Mouse (Mus musculus) spleen, postnatal 36 days (tissue): ENCODE measurements around the gene Erbb2.
"Not testable (repeated sequence)": the region's sequence is repeated elsewhere in the genome, so short reads cannot be mapped to it uniquely, and the experiment has no call there.

ENCODE experiments used
- DNase-seq, 2 experiments: peaks; one replicate each; pipeline ENCODE4 v3.0.0; 2022; ENCODE audit warnings: low spot score in 2 of 2, mixed read lengths in 1 of 2

Gene Erbb2

DNA sequence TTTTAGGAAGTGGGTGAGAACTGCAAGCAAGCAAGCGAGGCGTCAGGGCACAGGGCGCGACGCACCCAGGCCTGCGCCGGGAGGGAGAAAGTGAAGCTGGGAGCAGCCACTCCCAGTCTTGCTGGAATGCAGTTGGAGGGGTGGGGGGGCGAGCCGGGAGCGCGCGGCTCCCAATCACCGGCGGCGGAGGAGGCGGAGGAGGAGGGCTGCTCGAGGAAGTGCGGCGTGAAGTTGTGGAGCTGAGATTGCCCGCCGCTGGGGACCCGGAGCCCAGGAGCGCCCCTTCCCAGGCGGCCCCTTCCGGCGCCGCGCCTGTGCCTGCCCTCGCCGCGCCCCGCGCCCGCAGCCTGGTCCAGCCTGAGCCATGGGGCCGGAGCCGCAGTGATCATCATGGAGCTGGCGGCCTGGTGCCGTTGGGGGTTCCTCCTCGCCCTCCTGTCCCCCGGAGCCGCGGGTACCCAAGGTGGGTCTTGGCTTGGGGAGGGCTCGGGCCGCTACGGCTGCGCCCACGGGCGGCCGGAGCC, at the start of gene Erbb2:
TSS of gene Erbb2 (plus strand) at position 198 of the 524 bp plus-strand sequence.
- no peak for DNase-seq

DNA sequence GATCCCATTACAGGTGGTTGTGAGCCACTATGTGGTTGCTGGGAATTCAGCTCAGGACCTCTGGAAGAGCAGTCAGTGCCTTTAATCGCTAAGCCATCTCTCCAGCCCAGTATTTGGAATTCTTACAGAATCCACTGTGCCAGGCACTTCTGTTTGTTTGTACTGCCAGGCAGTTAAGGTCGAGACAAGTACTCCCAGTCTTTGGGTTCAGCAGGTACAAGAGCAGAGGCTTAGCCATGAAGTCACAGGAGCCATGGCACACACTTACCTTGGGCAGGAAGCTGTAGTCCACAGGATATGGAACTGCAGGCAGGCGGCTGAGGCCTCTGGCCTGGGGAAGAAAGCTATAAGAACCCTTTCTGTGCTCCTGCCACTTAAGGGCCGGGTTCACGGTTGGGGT, 48.5 kb upstream of the Erbb2 start:
- DNase-seq = no peak

DNA sequence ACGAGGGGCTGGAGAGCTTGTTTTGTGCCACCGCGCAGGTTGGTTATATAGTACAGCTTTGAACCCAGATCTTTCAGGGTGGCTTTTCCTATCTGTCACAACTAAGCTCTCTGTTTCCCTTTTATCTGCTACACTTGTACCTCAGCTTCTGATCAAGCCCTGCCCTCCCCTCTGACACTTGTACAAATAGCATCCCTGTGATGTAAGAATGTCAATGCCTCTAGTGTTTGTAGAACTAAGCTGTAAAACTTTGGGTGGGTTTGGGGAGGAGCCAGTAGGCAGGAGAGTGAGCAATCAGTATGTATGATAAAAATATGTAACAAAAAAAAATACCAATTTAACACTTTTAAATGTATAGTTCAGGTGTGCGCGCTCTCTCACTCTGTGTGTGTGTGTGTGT, 47.9 kb upstream of the Erbb2 start:
- DNase-seq = no peak

DNA sequence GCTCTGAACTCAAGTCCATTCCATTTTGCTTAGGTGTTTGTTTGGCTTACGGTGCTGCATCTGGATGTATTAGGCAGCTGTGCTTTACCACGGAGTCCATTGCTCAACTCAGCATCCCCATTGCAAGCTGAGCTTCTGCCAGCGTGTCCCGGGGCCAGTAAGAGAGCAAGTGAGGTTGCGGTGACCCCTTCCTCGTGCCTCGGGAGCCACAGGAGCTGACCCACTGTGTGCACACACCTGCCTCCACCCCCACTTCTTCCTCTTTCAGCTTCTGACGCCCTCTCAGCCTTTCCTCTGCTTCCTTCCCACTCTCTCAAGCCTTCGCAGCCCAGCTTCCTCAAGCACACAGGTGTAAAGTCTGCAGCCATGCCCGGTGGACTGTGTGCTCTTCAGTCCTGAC, 46.0 kb upstream of the Erbb2 start:
- DNase-seq = peak; percentile 25 to 30

DNA sequence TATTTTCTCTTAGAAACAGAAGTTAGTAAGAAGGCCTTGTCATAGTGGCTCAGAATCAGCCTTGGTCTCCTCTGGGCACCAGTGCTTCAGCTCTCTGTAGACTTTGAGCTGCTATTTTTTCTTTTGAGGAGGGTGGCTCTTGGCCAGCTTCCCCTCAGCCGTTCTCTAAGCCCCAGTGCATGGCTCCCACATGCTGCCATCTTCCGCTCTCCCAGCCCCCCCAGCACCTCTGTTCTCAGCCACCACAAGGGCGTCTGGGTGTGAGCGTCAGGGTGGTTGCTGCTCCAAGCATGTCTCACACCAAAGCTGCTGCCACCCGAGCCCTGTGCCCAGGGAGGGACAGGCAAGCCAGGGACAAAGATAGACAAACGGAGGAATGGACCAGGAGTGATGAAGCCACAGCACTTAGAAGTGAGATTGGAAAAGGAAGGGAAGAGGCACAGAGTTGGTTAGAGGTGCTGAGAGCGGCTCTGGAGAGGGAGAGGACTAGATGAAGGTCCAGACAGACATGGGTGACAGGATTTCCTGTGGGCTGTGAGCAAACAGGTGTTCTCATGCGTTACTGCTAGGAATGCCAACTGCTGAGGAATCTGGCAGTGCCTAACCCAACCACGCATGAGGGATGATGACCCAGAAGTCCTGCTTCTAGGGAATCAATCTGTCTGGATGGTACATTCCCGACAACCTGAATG, 45.0 kb upstream of the Erbb2 start:
- no peak for DNase-seq

DNA sequence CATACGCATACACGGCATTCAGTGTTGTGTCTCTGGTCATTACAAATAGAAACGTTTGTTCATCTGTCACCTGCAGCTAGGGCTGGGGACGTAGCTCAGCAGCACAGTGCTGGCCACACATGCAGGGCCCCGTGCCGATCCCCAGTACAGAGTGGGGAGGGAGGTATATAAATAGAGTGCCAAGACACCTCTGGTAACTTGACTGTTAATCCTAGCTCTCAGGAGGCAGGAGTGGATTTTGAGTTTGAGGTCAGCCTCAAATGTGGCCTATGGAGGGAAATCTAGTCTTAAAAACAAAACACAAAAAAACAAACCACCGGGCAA, 44.4 kb upstream of the Erbb2 start:
- no peak for DNase-seq

DNA sequence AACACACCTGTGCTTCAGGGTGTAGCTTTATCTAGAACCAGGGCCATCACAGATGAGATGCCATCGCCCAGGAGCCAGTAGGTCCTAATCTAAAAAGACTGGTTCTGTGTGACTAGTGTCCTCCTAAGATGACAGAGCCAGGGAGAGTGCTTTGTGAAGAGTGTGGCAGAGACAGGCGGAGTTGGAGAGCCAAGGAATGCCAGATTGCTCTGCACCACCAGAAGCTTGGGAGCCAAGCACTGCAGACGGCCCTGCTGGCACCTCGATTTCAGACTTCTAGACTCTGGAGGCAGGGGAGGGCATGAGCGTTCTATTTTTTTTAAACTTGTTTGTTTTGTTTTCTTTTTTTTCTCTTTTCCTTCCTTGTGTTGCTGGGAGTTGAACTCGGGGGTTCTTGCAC, 42.9 kb upstream of the Erbb2 start:
- no peak for DNase-seq

DNA sequence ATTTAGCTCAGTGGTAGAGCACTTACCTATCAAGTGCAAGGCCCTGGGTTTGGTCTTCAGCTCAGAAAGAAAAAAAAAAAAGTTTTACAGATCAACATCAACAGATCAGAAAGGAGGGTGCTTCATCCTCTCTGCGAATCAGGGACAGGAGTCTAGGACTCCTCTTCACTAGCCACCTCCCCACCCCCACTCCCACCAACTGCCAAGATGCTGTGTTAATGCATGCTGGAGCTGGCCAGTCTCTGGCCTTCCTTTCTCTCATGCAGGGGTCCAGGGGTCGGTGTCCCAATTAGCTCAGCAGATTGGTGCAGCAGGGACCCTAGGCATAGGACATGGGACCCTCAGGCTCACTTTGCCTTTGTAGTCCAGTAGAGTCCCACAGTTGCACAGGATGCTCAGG, 41.7 kb upstream of the Erbb2 start:
- DNase-seq = no peak

DNA sequence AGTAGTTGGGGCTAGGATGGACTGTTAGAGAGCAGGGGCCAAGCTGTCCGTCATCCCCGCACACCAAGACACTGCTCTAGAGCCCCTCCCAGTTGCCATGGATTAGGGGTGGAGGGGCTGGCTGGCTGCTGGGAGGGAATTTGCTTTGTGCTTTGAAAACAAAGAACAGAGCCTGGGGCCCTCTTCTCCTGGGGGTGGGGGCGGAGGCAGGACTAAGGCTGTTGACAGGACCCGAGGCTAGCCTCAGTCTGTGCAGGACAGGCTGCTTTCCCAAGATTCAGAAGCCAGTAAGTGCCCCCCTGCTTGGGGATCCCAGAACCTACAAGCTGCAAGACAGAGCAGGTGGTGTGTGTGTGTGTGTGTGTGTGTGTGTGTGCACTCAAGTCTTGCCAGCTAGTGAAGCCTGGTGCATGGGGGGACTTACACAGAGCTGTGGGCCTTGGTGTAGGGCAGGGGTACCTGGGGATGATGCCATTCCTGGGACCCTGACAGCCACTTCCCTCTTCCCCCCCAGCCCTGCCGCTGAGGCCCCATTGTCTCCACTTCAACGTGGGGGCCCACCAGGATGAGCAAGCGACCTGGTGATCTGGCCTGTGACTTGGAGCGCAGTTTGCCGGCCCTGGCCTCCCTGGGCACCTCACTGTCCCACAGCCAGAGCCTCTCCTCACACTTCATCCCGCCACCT, 40.6 kb upstream of the Erbb2 start:
- no peak for DNase-seq

DNA sequence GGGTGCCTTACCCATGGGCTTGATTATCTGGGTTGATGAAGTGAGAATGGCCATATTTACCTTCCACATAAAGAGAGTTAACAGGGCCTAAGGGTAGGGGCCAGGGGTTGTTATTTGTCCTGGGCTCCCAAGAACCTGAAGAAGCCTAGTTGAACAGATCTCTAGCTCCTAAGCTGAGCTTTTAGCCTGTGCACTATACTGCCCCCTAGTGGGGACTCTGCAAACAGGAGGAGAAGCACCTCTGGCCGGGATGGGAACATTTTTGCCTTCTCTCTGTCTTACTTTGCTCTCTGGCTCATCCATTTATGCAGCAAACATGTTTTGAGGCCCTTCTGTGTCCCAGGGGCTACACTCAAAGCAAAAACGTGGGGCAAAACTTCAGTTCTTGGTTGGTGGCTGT, 39.9 kb upstream of the Erbb2 start:
- peak in 1 of 2 experiments; percentile 56 for DNase-seq

DNA sequence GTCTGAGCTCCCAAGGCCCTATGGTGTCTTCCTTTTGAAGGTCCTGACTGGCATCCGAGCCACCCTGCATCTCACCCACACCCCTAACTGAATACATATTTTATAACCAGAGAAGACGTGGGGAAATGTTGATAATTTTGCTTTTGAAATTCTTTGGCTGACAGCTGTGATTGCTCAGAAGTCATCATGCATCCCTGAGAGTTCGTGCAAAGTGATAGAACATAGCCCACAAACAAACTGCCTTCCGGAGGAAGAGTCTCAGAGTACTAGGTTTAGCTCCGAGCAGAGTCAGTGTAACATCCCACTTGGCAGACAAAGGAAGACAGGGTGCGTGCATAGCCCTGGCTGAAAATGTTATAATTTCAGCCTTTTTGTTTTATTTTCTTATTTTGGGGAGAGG, 39.0 kb upstream of the Erbb2 start:
- no peak for DNase-seq

DNA sequence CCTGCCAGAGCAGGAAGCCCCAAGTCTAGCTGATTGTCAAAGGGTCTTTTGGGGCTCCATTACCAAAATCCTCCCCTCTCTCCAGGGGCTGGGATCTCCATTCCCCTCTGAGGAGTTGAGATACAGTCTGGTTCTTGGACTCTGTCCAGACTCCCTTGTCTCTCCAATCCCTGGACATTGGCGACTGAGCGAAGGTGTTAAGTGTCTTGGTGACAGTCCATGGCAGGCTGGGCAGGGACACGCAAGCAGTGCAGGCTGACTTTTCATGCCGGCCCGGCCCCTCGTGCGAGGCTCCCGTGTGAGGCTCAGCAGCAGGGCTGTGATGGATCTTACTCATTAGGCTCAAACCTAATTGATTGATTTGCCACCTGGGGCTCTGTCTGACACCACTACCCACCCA, 38.0 kb upstream of the Erbb2 start:
- DNase-seq = no peak

DNA sequence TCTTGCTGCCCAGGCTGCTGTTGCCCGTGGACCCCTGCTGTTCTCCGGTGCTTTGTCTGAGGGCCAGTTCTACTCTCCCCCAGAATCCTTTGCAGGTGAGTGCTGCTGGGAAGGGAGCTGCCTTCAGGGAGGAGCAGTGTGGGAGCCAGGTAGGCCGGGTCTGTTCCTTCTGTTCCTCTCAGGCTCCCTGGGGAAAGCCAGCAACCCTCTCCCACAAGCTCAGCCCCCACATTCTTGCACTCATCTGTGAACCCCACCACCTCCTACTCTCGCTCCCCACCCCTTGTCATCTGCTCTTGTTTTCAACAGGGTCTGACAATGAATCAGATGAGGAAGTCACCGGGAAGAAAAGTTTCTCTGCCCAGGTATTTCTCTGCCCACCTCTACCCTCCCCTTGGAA, 35.5 kb upstream of the Erbb2 start:
- DNase-seq = no peak

DNA sequence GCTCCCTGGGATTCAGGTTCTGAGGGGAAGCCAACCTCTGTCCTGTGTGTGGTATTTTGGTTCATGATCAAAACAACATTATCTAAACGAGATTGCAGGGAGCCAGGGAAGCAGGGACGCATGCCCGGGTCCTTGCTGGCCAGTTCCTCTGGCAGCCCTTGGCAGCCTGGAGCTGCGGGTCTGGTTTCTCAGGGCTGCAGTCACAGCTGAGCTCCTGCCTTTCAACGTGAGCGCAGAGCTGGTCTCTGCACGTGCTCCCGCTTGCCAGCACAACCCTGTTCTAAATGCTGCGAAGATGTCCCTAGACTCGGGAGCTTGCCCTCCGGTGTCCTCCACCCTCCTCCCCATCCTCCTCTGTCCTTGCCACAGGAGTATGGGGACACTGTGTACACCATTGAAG, 34.5 kb upstream of the Erbb2 start:
- no peak for DNase-seq

DNA sequence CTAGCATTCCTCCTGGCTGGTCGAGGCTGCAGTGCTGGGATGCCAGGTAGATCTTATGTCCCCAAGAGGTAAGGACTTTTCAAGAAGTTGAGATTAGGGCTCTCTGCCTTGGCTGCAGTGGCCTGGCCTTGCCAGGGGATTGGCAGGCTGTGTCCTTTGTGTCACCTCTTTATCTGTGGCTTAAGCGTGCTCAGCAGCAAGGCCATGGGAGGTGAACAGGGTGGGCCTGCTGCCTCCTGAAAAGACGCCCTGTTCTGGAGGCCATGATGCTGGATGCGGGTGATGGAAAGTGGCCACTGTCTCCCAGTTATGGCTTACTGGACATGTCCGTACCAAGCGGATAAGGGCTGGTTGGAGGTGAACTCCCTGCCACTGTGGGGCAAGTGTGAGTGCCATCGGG, 32.9 kb upstream of the Erbb2 start:
- DNase-seq = no peak

DNA sequence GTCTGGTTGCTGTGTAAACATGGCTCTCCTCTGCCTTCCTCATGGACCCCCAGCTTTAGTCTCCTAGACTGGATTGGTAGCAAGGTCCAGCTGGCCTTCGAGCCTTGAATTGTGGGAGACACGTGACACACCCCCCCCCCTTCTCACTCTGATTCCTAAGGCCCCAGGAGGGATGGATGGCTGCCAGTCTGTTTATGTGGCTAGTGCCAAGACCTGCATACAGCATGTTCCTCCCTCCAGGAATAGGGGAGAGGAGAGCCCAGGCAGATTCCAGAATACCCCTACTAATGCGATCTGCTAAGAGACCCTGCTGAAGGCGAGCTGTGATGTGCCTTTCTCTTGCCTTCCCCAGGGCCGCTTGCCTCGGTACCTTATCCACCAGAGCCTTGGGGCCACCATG, 32.2 kb upstream of the Erbb2 start:
- DNase-seq = no peak

DNA sequence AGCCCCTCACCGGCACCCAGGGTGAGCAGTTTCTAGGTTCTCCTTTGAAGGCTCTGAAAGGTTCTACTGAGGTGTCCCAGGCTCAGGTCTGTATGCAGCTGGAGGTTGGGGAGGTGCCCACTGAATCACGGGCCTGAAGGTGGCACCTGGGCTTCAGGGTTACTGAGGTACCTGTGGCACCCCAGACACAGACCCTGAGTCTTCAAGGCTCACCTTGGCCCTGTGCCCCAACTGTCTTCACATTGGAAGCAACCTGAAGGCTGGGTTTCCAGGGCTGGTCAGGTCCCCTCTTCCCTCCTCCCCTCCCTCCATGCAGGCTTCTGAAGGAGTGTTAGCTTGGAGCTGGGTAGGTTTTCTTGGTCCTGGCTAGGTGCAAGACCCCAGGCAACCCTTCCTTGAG, 30.6 kb upstream of the Erbb2 start:
- no peak for DNase-seq

DNA sequence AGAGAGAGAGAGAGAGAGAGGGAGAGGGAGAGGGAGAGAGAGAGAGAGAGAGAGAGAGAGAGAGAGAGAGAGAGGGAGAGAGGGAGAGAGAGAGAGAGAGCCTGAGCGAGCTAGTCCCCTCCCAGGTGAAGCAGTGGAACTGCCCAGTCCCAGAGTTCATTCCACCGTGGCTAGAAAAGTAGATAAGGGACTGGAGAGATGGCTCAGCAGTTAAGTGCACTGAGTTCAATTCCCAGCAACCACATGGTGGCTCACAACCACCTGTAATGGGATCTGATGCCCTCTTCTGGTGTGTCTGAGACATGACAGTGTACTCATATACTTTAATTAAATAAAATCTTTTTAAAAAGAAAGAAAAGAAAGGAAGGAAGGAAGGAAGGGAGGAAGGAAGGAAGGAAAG, 29.9 kb upstream of the Erbb2 start:
- DNase-seq = not testable (repeated sequence)

DNA sequence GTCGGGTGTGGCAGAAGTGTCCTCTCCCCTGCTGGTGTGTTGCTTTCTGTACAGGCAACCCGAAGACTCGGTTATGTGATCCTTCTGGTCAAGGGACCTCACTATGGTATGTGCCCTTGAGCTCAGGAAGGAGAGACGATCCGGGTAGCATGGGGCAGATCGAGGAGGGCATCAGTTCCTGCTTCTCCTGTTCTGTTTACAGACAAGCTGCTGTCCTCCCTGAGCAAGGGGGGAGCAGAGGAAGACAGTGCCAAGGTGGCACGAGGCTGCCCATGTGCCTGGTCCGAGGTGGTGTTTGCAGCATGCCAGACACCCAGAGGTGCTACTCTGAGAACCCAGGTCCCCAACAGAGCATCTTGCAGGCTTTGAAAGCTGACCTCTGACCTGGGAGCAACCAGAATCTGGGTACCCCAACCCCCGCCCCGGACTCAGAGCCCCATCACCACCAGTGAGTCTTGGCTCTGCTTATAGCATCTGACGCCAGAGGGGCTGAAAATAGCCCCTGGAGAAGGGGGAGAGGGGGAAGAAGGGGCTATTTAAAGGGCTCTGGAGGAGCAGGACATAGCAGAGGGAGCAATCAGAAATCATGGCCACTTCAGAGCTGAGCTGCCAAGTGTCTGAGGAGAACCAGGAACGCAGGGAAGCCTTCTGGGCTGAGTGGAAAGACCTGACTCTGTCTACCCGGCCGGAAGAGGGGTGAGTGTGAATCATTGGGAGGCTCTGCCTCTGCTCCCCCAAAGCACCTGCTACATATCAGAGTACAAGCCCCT, 28.8 kb upstream of the Erbb2 start, which contains the start of gene Tcap:
TSS of gene Tcap (plus strand) at position 551 of the 770 bp plus-strand sequence.
- DNase-seq = no peak

DNA sequence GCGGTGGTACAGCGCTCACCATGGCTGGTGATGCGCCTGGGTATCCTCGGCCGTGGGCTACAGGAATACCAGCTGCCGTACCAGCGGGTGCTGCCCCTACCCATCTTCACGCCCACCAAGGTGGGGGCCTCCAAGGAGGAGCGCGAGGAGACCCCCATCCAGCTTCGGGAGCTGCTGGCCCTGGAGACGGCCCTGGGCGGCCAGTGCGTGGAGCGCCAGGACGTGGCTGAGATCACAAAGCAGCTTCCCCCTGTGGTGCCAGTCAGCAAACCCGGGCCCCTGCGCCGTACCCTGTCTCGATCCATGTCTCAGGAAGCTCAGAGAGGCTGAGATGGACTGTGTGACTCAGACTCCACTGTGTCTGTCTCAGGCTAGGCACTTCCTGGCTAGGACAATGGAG, 28.1 kb upstream of the Erbb2 start:
- DNase-seq = no peak

DNA sequence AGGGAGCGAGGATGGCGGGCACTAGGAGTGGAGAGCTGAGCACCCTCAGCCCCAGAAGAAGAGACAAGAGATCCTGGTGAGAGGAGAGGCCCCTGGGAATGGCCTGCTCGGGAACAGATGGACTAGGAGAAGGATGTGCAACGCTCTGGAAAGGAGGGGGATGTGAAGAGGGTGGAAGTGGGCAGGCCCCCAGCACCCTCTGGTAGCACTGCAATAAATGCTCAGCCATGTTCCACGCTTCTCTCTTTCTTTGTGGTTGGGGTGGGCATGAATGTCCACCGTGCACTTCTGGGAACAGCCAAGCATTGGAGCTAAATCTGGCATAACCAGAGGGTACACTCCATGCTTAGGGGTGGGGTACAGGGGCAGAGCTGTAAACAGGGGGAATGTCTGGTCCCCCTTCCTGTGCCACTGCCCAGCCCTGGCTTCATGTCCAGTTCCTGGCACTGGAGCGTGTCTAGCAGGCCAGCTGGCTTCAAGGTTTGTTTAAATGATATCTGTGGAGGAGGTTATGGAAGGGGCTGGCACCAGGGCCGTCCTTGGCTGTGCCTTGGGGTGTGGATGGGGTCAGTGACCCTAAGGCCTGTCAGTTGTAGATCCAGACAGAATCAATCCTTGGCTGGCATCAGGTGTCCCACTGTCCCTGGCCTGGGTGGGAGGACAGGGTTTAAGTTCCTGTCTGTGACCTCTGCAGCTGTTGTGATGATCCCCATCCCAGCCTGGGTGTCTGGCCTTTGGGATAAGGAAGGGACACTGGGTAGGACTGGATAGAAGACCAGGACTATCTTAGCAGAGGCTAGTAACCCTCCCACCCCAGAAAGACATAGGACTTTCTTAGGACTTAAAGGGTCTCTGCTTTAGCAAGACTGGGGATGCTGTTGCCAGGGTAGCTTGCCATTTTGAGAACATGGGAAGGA, 27.3 kb upstream of the Erbb2 start:
- no peak for DNase-seq
